Mouse (Mus musculus): ENCODE results near the gene Ghrh. TPM values are rescaled to one million over a fixed set of nuclear protein-coding genes. Genes with fewer than 3 reads are reported as not detected.
"Not testable (repeated sequence)": the region's sequence is repeated elsewhere in the genome, so short reads cannot be mapped to it uniquely, and the experiment has no call there.

Gene Ghrh
- polyA plus RNA-seq (2015; fragmentation: Nextera tagmentation; extraction: Ambion mirVana): not detected in 2 replicates

DNA sequence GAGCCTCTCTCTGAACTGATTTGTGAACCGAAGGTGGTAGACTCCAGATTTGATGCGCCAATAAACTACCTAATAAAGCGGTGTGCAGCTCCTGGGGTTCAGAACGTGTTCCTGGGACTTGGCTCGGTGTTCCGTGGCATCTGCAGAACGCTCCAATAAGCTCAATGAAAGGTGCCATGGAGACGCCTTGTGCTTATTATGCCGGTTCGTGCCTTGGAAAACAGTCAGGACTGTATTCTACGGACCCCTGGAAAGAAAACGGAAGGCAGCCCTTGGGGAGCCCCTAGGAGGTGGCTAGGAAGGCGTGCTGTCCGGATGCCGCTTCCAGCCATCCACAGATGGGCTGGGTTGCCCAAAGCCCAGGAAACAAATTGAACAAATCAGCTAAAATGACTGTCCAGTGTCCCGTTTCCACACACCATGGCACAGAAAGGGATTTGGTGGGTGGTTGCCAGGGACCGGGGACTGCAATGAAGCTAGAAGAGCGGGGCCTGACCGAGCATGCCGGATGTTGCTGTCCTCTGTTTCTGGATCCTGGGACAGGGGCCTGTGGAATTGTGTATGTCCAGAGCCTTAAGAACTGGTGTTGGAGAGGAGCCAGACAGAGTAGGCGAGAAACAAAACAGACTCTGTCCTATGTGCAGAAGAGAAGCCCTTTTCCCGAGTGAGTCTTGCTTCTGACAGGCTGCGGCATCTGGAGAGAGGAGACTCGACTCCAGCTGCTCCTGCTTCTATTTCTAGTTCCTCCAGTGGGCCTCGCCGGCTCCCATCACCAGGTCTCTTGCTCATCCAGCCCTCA is at the start of gene Ghrh:
Gene Ghrh, minus strand, starts transcription at position 146 of the 799 bp plus-strand sequence.
- H3K27ac ChIP-seq: peak within 1 kb of the TSS; percentile 81
- no peaks in the 10 kb centered on the region for H3K36me3 ChIP-seq
- H3K4me1 ChIP-seq: peaks cover 8% of the 10 kb centered on the region; the same call in 1 of the 2 replicates
- no peaks in the 10 kb centered on the region for H3K27me3 ChIP-seq
- no peak within 1 kb of the TSS for H3K9ac ChIP-seq
- WGBS: 65% methylated on average over 26 of the region's 26 CpGs
- ATAC-seq (ENCODE audit: borderline replicate concordance, extremely low read depth, low FRiP score, low TSS enrichment): peak; percentile 54
- no peaks in the 10 kb centered on the region for H3K9me3 ChIP-seq
- H3K4me2 ChIP-seq: no peak within 1 kb of the TSS
- H3K4me3 ChIP-seq: no peak within 1 kb of the TSS

DNA sequence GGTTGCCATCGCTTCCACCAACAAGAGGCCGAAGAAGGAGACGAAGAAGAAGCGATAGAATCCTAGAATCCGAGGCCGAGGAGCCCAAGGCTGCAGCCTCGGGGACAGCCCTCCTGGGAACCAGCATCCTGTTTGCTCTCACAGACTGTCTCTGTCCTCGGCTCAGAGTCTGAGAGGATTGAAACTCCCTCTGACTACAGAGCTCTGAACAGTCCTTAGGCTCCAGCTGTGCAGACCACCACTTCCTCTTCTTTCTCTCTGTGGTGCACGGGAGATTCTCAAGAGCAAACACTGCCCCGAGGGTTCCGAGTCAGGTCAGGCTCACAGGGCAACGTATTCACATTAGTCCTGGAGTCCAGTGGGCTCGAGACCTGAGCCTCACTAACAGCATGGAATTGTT is 48.7 kb upstream of the Ghrh start:
- Histone ChIP-seq H3K27ac (peak overlapping the region; percentile 95), H3K9me3 (no peaks in the 10 kb centered on the region), H3K27me3 (no peaks in the 10 kb centered on the region), H3K36me3 (peaks cover 14% of the 10 kb centered on the region), H3K4me2 (no peak overlapping the region), H3K9ac (no peak overlapping the region), H3K4me1 (peaks cover 44% of the 10 kb centered on the region), H3K4me3 (no peak overlapping the region)
- ATAC-seq (ENCODE audit: borderline replicate concordance, extremely low read depth, low FRiP score, low TSS enrichment): no peak
- WGBS: 46% methylated on average over 13 of the region's 13 CpGs

- Histone ChIP-seq H3K9me3 (no peaks in the 10 kb centered on the region), H3K9ac (no peak overlapping the region), H3K36me3 (peaks cover 14% of the 10 kb centered on the region), H3K27me3 (no peaks in the 10 kb centered on the region), H3K27ac (peak overlapping the region; percentile 95), H3K4me2 (no peak overlapping the region), H3K4me3 (no peak overlapping the region), H3K4me1 (peaks cover 50% of the 10 kb centered on the region)
- 47% methylated on average over 5 of the region's 5 CpGs for WGBS
- no peak for ATAC-seq (ENCODE audit: borderline replicate concordance, extremely low read depth, low FRiP score, low TSS enrichment)
Measured at GRCm38 (mm10) chr2:157395371-157395770, 48.1 kb upstream of the Ghrh start.

- Histone ChIP-seq H3K9me3 (no peaks in the 10 kb centered on the region), H3K9ac (no peak overlapping the region), H3K4me1 (peaks cover 51% of the 10 kb centered on the region), H3K27me3 (no peaks in the 10 kb centered on the region), H3K4me2 (no peak overlapping the region), H3K27ac (peak overlapping the region; percentile 95), H3K36me3 (peaks cover 14% of the 10 kb centered on the region), H3K4me3 (no peak overlapping the region)
- WGBS: 40% methylated on average over 6 of the region's 6 CpGs
- ATAC-seq (ENCODE audit: borderline replicate concordance, extremely low read depth, low FRiP score, low TSS enrichment): peak; percentile 47
Measured at GRCm38 (mm10) chr2:157394868-157395267, 47.6 kb upstream of the Ghrh start.

- Histone ChIP-seq H3K4me3 (no peak overlapping the region), H3K4me1 (peaks cover 51% of the 10 kb centered on the region), H3K36me3 (peaks cover 14% of the 10 kb centered on the region), H3K27me3 (no peaks in the 10 kb centered on the region), H3K27ac (peak overlapping the region; percentile 95; the same call in 1 of the 2 replicates), H3K9ac (no peak overlapping the region), H3K9me3 (no peaks in the 10 kb centered on the region), H3K4me2 (no peak overlapping the region)
- WGBS: 93% methylated on average over 4 of the region's 4 CpGs
- no peak for ATAC-seq (ENCODE audit: borderline replicate concordance, extremely low read depth, low FRiP score, low TSS enrichment)
Measured at GRCm38 (mm10) chr2:157393549-157393948, 46.2 kb upstream of the Ghrh start.

GRCm38 (mm10) chr2:157392331-157392730 is 45.0 kb upstream of the Ghrh start:
- WGBS: 93% methylated on average over 2 of the region's 2 CpGs
- no peak for ATAC-seq (ENCODE audit: borderline replicate concordance, extremely low read depth, low FRiP score, low TSS enrichment)

DNA sequence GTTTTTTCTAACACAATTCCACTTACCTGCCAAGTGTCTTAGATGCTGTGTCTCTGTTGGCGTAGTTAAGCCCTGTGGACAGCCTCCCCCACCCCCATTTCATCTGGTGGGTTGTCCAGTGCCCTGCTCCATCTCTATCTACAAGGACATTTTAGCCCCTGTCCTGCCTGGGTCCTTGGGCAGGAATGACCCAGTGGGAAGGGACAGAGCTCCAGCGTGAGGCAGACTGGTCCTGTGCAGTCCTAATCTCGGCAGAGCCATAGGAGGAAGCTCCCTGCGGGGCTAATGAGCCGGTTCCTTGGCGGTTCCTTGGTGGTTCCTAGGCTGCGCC is 42.2 kb upstream of the Ghrh start:
- Histone ChIP-seq H3K36me3 (no peaks in the 10 kb centered on the region), H3K9ac (no peak overlapping the region), H3K27ac (0 out of 2 replicates have a peak overlapping the region, but pooled peaks have one; percentile 13), H3K4me3 (no peak overlapping the region), H3K4me2 (no peak overlapping the region), H3K4me1 (peaks cover 26% of the 10 kb centered on the region), H3K9me3 (no peaks in the 10 kb centered on the region), H3K27me3 (no peaks in the 10 kb centered on the region)
- WGBS: 82% methylated on average over 7 of the region's 7 CpGs
- ATAC-seq (ENCODE audit: borderline replicate concordance, extremely low read depth, low FRiP score, low TSS enrichment): no peak

More at GRCm38 (mm10) chr2:157392331-157392730, 45.0 kb upstream of the Ghrh start:
- no peak overlapping the region for H3K9ac ChIP-seq
- no peaks in the 10 kb centered on the region for H3K9me3 ChIP-seq
- no peak overlapping the region for H3K4me3 ChIP-seq
- no peaks in the 10 kb centered on the region for H3K27me3 ChIP-seq
- peaks cover 48% of the 10 kb centered on the region for H3K4me1 ChIP-seq
- peak overlapping the region; percentile 17; the same call in 1 of the 2 replicates for H3K27ac ChIP-seq
- peaks cover 9% of the 10 kb centered on the region; the same call in 1 of the 2 replicates for H3K36me3 ChIP-seq
- H3K4me2 ChIP-seq: no peak overlapping the region

DNA sequence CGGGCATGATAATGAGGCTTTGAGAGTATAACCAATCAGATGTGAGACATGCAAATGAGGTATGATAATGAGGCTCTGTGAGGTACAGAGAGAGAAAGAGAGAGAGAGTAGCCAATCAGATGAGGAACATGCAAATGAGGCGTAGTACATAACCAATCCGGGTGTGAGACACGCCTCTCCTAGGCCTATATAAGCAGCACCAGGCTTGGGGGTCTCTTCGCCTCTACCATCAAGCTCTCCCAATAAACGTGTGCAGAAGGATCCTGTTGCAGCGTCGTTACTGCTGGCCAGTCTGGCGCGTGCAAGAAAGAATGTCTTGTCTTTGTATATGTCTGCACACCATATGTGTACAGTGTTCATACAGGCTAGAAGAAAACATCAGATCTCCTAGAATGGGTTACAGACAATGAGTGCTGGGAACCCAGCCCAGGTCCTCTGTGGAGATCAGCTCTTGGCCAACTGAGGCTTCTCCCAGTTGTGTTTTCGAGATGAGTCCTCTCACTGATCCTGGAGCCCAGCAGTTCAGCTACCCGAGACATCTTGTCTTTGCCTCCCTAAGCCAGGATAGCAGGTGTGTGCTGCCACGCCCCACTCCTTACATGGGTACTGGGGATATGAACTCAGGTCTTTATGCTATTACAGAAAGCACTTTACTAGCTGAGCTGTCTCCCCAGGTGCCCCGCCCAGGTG is 41.7 kb upstream of the Ghrh start:
- H3K27me3 ChIP-seq; H3K9me3 ChIP-seq; H3K27ac ChIP-seq; ATAC-seq (ENCODE audit: borderline replicate concordance, extremely low read depth, low FRiP score, low TSS enrichment); H3K4me3 ChIP-seq; H3K36me3 ChIP-seq; H3K4me2 ChIP-seq; H3K9ac ChIP-seq: not testable (repeated sequence)
- peaks cover 21% of the 10 kb centered on the region for H3K4me1 ChIP-seq
- 90% methylated on average over 14 of the region's 14 CpGs for WGBS

- Histone ChIP-seq H3K36me3 (peaks cover 9% of the 10 kb centered on the region), H3K4me1 (peaks cover 9% of the 10 kb centered on the region; the same call in 1 of the 2 replicates), H3K4me2 (no peak overlapping the region), H3K4me3 (no peak overlapping the region), H3K9me3 (no peaks in the 10 kb centered on the region), H3K27me3 (no peaks in the 10 kb centered on the region), H3K27ac (no peak overlapping the region), H3K9ac (no peak overlapping the region)
- ATAC-seq (ENCODE audit: borderline replicate concordance, extremely low read depth, low FRiP score, low TSS enrichment): no peak
- 78% methylated on average over 4 of the region's 4 CpGs for WGBS
Measured at GRCm38 (mm10) chr2:157384836-157385235, 37.5 kb upstream of the Ghrh start.

GRCm38 (mm10) chr2:157376995-157377394 is 29.7 kb upstream of the Ghrh start:
- no peak overlapping the region for H3K4me2 ChIP-seq
- H3K9ac ChIP-seq: no peak overlapping the region
- H3K4me1 ChIP-seq: peaks cover 35% of the 10 kb centered on the region
- H3K27ac ChIP-seq: no peak overlapping the region
- H3K9me3 ChIP-seq: no peaks in the 10 kb centered on the region
- no peak for ATAC-seq (ENCODE audit: borderline replicate concordance, extremely low read depth, low FRiP score, low TSS enrichment)
- H3K27me3 ChIP-seq: no peaks in the 10 kb centered on the region
- H3K4me3 ChIP-seq: no peak overlapping the region
- H3K36me3 ChIP-seq: peaks cover 15% of the 10 kb centered on the region
- 54% methylated on average over 3 of the region's 3 CpGs for WGBS

GRCm38 (mm10) chr2:157375794-157376757 is 28.8 kb upstream of the Ghrh start:
- H3K4me1 ChIP-seq: peaks cover 36% of the 10 kb centered on the region
- ATAC-seq (ENCODE audit: borderline replicate concordance, extremely low read depth, low FRiP score, low TSS enrichment): peak; percentile 31; the same call in 1 of the 2 replicates
- WGBS: 43% methylated on average over 14 of the region's 14 CpGs
- H3K27ac ChIP-seq: peak overlapping the region; percentile 80
- peak overlapping the region; percentile 9; the same call in 1 of the 2 replicates for H3K4me2 ChIP-seq
- no peak overlapping the region for H3K4me3 ChIP-seq
- no peak overlapping the region for H3K9ac ChIP-seq
- peaks cover 15% of the 10 kb centered on the region for H3K36me3 ChIP-seq
- H3K9me3 ChIP-seq: no peaks in the 10 kb centered on the region
- no peaks in the 10 kb centered on the region for H3K27me3 ChIP-seq

Data from lung, embryonic 15.5 days (tissue).